Mouse (Mus musculus): Measurements from ENCODE around the gene Aldh3a1. TPM values are rescaled to one million over a fixed set of nuclear protein-coding genes. Genes with fewer than 3 reads are reported as not detected.
"Not testable (repeated sequence)": the region's sequence is repeated elsewhere in the genome, so short reads cannot be mapped to it uniquely, and the experiment has no call there.

The Aldh3a1 gene
- polyA plus RNA-seq (2016; fragmentation: Nextera tagmentation; extraction: Ambion mirVana): 0.46 and 0.47 TPM in 2 replicates

- Histone ChIP-seq H3K4me2 (0 out of 2 replicates have a peak within 1 kb of the TSS, but pooled peaks have one; percentile 1), H3K4me1 (replicated peaks) (peaks cover 28% of the 10 kb centered on the region), H3K27me3 (peaks cover 26% of the 10 kb centered on the region), H3K9ac (replicated peaks) (no peak within 1 kb of the TSS), H3K4me3 (replicated peaks) (no peak within 1 kb of the TSS), H3K9me3 (no peaks in the 10 kb centered on the region), H3K27ac (peak within 1 kb of the TSS; percentile 73), H3K36me3 (no peaks in the 10 kb centered on the region)
- 51% methylated on average over 10 of the region's 10 CpGs for WGBS
- no peak for ATAC-seq (ENCODE audit: insufficient number of reproducible peaks, insufficient read depth, low FRiP score, low TSS enrichment, low read depth)
Measured at GRCm38 (mm10) chr11:61207487-61208246, at the start of gene Aldh3a1. Gene Aldh3a1 (plus strand): TSS chr11:61207537.

DNA sequence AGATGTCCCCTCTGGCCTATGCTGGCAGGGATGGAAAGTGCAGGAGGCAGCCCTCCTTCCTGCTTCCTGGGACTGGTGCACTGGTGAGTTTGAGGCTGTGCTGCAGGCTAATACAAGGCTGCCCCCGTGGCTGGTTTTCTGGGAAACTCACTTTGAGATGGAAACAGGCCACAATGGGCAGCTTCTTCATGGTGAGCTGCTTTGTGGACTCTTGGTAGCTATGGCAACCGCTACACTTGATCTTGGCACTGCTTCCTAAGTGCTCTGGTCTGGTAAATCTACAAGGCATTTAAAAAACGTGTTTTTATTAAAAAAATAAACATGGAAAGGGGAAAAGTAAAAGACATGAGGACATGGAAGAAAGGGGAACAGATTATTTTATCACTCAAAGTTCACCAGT is 49.2 kb upstream of the Aldh3a1 start:
- H3K27me3 ChIP-seq: no peaks in the 10 kb centered on the region
- H3K9me3 ChIP-seq: no peaks in the 10 kb centered on the region
- no peak overlapping the region for H3K4me3 ChIP-seq (replicated peaks)
- WGBS: 91% methylated on average over 3 of the region's 3 CpGs
- H3K4me2 ChIP-seq: no peak overlapping the region
- H3K9ac ChIP-seq (replicated peaks): no peak overlapping the region
- ATAC-seq (ENCODE audit: insufficient number of reproducible peaks, insufficient read depth, low FRiP score, low TSS enrichment, low read depth): no peak
- H3K36me3 ChIP-seq: peaks cover 100% of the 10 kb centered on the region
- H3K4me1 ChIP-seq (replicated peaks): no peaks in the 10 kb centered on the region
- H3K27ac ChIP-seq: no peak overlapping the region

- Histone ChIP-seq H3K9me3 (no peaks in the 10 kb centered on the region), H3K36me3 (peaks cover 100% of the 10 kb centered on the region), H3K27ac (no peak overlapping the region), H3K27me3 (no peaks in the 10 kb centered on the region), H3K4me1 (replicated peaks) (no peaks in the 10 kb centered on the region), H3K9ac (replicated peaks) (no peak overlapping the region), H3K4me3 (replicated peaks) (no peak overlapping the region), H3K4me2 (no peak overlapping the region)
- WGBS: 88% methylated on average over 11 of the region's 11 CpGs
- no peak for ATAC-seq (ENCODE audit: insufficient number of reproducible peaks, insufficient read depth, low FRiP score, low TSS enrichment, low read depth)
Measured at GRCm38 (mm10) chr11:61159796-61160732, 47.3 kb upstream of the Aldh3a1 start.

- whole genome bisulfite sequencing: 91% methylated on average over 13 of the region's 13 CpGs
- no peak for ATAC-seq (ENCODE audit: insufficient number of reproducible peaks, insufficient read depth, low FRiP score, low TSS enrichment, low read depth)
Measured at GRCm38 (mm10) chr11:61161121-61161520, 46.2 kb upstream of the Aldh3a1 start.

DNA sequence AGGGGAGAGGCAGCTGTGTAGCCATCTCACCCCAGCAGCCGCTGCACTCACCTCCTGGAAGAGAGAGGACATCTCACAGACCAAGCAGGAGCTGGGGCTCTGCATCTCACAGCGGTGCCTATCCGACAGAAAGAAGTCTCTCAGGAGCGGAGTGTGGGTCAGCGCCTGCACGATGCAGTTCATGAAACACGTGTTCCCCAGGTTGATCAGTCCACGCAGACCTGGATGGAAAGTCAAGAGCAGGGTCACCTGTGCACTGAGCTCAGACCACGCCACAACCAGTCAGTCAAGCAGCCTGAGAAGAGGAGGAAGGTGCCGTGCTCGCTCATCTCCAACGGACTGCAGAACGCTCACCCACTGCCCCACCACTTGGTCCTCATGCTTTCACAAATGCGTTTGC is 44.6 kb upstream of the Aldh3a1 start:
- no peaks in the 10 kb centered on the region for H3K27me3 ChIP-seq
- H3K4me3 ChIP-seq (replicated peaks): no peak overlapping the region
- no peak overlapping the region for H3K4me2 ChIP-seq
- ATAC-seq (ENCODE audit: insufficient number of reproducible peaks, insufficient read depth, low FRiP score, low TSS enrichment, low read depth): no peak
- H3K4me1 ChIP-seq (replicated peaks): no peaks in the 10 kb centered on the region
- no peaks in the 10 kb centered on the region for H3K9me3 ChIP-seq
- H3K36me3 ChIP-seq: peaks cover 100% of the 10 kb centered on the region
- H3K9ac ChIP-seq (replicated peaks): no peak overlapping the region
- H3K27ac ChIP-seq: no peak overlapping the region
- 96% methylated on average over 14 of the region's 14 CpGs for WGBS

More at GRCm38 (mm10) chr11:61161121-61161520, 46.2 kb upstream of the Aldh3a1 start:
- no peak overlapping the region for H3K4me2 ChIP-seq
- no peaks in the 10 kb centered on the region for H3K4me1 ChIP-seq (replicated peaks)
- no peak overlapping the region for H3K9ac ChIP-seq (replicated peaks)
- H3K36me3 ChIP-seq: peaks cover 100% of the 10 kb centered on the region
- no peaks in the 10 kb centered on the region for H3K27me3 ChIP-seq
- no peak overlapping the region for H3K4me3 ChIP-seq (replicated peaks)
- no peak overlapping the region for H3K27ac ChIP-seq
- no peaks in the 10 kb centered on the region for H3K9me3 ChIP-seq

DNA sequence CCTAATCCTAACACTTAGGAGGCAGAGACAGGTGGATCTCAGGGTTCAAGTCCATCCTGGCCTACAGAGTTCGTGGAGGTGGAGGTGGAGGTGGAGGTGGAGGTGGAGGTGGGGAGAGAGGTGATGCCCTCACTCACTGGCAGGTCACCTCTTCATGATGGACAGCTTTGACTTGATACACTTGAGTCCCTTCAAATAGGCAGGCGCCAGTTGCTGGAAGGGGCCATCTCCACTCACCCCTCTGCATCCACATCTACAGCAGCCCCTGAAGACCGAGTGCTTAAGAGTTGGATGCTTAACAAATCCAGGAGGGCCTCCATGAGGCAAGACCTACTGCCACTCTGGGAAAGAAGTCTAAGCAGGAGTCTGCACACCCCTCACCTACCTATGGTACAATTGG is 44.0 kb upstream of the Aldh3a1 start:
- Histone ChIP-seq H3K27me3 (no peaks in the 10 kb centered on the region), H3K4me3 (replicated peaks) (no peak overlapping the region), H3K4me1 (replicated peaks) (no peaks in the 10 kb centered on the region), H3K9me3 (no peaks in the 10 kb centered on the region), H3K4me2 (no peak overlapping the region), H3K36me3 (peaks cover 100% of the 10 kb centered on the region), H3K9ac (replicated peaks) (no peak overlapping the region), H3K27ac (no peak overlapping the region)
- ATAC-seq (ENCODE audit: insufficient number of reproducible peaks, insufficient read depth, low FRiP score, low TSS enrichment, low read depth): no peak
- WGBS: 87% methylated on average over 3 of the region's 3 CpGs

GRCm38 (mm10) chr11:61164366-61164765 is 43.0 kb upstream of the Aldh3a1 start:
- 94% methylated on average over 6 of the region's 6 CpGs for WGBS
- ATAC-seq (ENCODE audit: insufficient number of reproducible peaks, insufficient read depth, low FRiP score, low TSS enrichment, low read depth): no peak

DNA sequence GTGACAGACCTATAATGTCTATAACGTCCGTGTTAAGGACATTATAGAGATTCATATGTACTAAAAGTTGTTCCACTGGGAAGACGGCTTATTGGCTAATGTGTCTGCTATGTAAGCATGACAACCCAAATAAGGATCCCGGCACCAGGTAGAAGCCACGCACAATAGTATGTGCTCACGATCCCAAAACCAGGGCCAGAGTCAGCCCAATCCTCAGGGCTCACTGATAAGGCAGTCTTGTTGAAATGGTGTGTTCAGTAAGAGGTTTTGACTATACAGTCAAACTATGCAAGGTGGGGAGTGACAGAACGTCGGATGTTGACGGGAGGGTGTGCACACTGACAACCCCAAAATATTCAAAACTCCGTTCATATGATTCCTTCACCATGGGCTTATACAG is 42.5 kb upstream of the Aldh3a1 start:
- no peak overlapping the region for H3K4me2 ChIP-seq
- no peaks in the 10 kb centered on the region for H3K27me3 ChIP-seq
- no peak overlapping the region for H3K4me3 ChIP-seq (replicated peaks)
- H3K9me3 ChIP-seq: no peaks in the 10 kb centered on the region
- WGBS: 96% methylated on average over 10 of the region's 10 CpGs
- no peak overlapping the region for H3K27ac ChIP-seq
- H3K36me3 ChIP-seq: peaks cover 85% of the 10 kb centered on the region
- peaks cover 5% of the 10 kb centered on the region for H3K4me1 ChIP-seq (replicated peaks)
- no peak for ATAC-seq (ENCODE audit: insufficient number of reproducible peaks, insufficient read depth, low FRiP score, low TSS enrichment, low read depth)
- no peak overlapping the region for H3K9ac ChIP-seq (replicated peaks)

More at GRCm38 (mm10) chr11:61164366-61164765, 43.0 kb upstream of the Aldh3a1 start:
- Histone ChIP-seq H3K27ac (no peak overlapping the region), H3K4me2 (no peak overlapping the region), H3K4me1 (replicated peaks) (peaks cover 4% of the 10 kb centered on the region), H3K9ac (replicated peaks) (no peak overlapping the region), H3K4me3 (replicated peaks) (no peak overlapping the region), H3K27me3 (no peaks in the 10 kb centered on the region), H3K36me3 (peaks cover 90% of the 10 kb centered on the region), H3K9me3 (no peaks in the 10 kb centered on the region)

DNA sequence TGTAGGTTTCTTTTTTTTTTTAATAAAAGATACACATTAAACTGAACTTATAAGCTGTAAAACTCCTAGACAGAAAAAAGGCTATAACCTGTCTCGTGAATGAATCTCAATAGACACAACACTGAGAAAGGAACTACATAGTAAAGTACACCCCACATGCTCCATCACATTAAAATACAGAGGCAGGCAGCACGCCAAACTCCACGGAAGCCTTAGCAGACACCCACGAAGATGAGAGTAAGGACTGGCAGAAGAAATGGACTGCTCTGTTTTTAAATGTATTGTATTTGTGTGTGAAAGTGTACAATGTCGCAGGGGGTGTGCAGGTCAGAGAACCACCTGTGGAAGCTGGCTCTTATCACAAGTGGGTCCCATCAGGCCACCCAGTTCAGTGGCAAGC is 37.2 kb upstream of the Aldh3a1 start:
- no peaks in the 10 kb centered on the region for H3K27me3 ChIP-seq
- no peak overlapping the region for H3K27ac ChIP-seq
- H3K4me3 ChIP-seq (replicated peaks): no peak overlapping the region
- H3K4me2 ChIP-seq: no peak overlapping the region
- no peak overlapping the region for H3K9ac ChIP-seq (replicated peaks)
- H3K36me3 ChIP-seq: peaks cover 43% of the 10 kb centered on the region
- ATAC-seq (ENCODE audit: insufficient number of reproducible peaks, insufficient read depth, low FRiP score, low TSS enrichment, low read depth): no peak
- WGBS: 94% methylated on average over 5 of the region's 5 CpGs
- no peaks in the 10 kb centered on the region for H3K9me3 ChIP-seq
- peaks cover 25% of the 10 kb centered on the region for H3K4me1 ChIP-seq (replicated peaks)

DNA sequence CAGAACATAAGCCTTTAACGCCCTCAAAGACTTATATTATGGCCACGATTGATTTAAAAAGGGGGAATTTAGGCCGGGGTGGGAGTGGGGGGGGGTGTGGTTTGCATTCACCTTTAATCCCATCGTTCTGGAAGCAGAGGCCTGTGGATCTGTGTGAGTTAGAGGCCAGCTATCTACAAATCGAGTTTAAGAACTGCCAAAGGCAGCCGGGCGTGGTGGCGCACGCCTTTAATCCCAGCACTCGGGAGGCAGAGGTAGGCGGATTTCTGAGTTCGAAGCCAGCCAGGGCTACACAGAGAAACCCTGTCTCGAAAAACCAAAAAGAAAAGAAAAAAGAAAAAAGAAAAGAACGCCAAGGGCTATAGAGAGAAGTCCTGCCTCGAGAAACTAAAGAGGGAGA is 33.9 kb upstream of the Aldh3a1 start:
- H3K9me3 ChIP-seq; H3K27me3 ChIP-seq; H3K27ac ChIP-seq; ATAC-seq (ENCODE audit: insufficient number of reproducible peaks, insufficient read depth, low FRiP score, low TSS enrichment, low read depth): not testable (repeated sequence)
- Histone ChIP-seq H3K4me3 (replicated peaks) (peak overlapping the region; percentile 82), H3K36me3 (peaks cover 11% of the 10 kb centered on the region; the same call in 1 of the 2 replicates), H3K4me1 (replicated peaks) (peaks cover 28% of the 10 kb centered on the region), H3K4me2 (peak overlapping the region; percentile 65), H3K9ac (replicated peaks) (peak overlapping the region; percentile 37; the same call in 1 of the 2 replicates)
- 48% methylated on average over 15 of the region's 15 CpGs for WGBS

DNA sequence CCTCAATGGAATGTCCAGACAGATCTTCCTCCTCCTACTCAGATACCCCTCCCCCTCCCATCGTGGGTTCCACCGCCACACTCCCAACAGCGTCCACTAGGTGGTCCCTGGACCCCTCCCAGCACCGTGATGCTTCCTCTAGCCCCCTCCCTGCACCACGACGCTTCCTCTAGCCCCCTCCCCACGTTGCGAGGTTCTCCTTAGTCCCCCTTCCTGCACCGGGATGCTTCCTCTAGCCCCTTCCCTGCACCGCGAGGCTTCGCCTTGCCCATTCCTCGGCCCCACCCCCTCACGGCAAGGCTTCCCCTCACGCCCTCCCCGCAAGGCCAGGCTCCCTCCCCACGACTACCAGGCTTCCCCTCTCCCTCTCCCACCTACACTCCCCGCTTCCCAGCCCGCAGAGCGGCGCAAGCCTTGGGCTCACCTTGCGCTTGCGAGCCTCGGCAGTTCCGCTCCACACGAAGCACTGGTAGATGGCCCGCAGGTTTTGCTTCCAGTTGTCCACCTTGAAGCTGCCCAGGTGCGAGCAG is 33.0 kb upstream of the Aldh3a1 start:
- H3K27me3 ChIP-seq: no peaks in the 10 kb centered on the region
- H3K4me3 ChIP-seq (replicated peaks): peak overlapping the region; percentile 82
- H3K36me3 ChIP-seq: peaks cover 11% of the 10 kb centered on the region; the same call in 1 of the 2 replicates
- H3K9ac ChIP-seq (replicated peaks): peak overlapping the region; percentile 94
- peaks cover 24% of the 10 kb centered on the region for H3K4me1 ChIP-seq (replicated peaks)
- WGBS: under 1% methylated on average over 28 of the region's 28 CpGs
- peak; percentile 27 for ATAC-seq (ENCODE audit: insufficient number of reproducible peaks, insufficient read depth, low FRiP score, low TSS enrichment, low read depth)
- no peaks in the 10 kb centered on the region for H3K9me3 ChIP-seq
- peak overlapping the region; percentile 65 for H3K4me2 ChIP-seq
- peak overlapping the region; percentile 97 for H3K27ac ChIP-seq
